Mouse (Mus musculus) megakaryocyte, embryonic 14.5 days (primary cell): ENCODE data around the gene Armc9.

Experiments used
- FLI1 ChIP-seq: IDR thresholded peaks from 2 replicates; pipeline ENCODE4 v1.6.1; 2012; ENCODE audit warnings: low read length, inconsistent platforms, mixed read lengths
- GATA1 ChIP-seq: IDR thresholded peaks from 3 replicates; pipeline ENCODE4 v1.6.1; 2012; ENCODE audit warnings: mixed read lengths, low read length, inconsistent platforms, borderline replicate concordance

GRCm38 (mm10) chr1:86240959-86241358, 86.4 kb downstream of the Armc9 start:
- TF ChIP-seq GATA1 (no peak), FLI1 (no peak)
